Comparison of ENCODE assay signal across 19 mouse cellular contexts in genomic region chrX:52348773-52349172, GRCm38 (mm10).
DNase-seq lines count a peak whose midpoint lies in the region; ATAC-seq and TF ChIP-seq lines count a peak whose summit lies in the region.
"Had no signal": no experiment of that assay in that cellular context is flagged by ENCODE, and none has a peak within 500 bp of the region (broad histone marks: within the 10 kb centered on the region; RNA-seq: fewer than 3 reads in every experiment).

No protein-coding gene starts in this region.

- H3K27ac ChIP-seq in limb, embryonic 13.5 days: peak overlapping the region; percentile 22; the same call in 1 of the 2 replicates
- H3K27ac ChIP-seq in limb, embryonic 10.5 days: no peak overlapping the region
- no peak overlapping the region for H3K27ac ChIP-seq in forebrain, embryonic 16.5 days (ENCODE audit: low read length)
- H3K27ac ChIP-seq: heart, embryonic 13.5 days; hindbrain, embryonic 15.5 days; limb, embryonic 15.5 days; stomach, postnatal 0 days had no signal

- CTCF ChIA-PET in Patski (lab: Charles Lee): interaction anchor here (0.7 to 2.3 kb wide), 6 partner anchors 13 to 768 kb away, joined by 3 to 10 read pairs (median 4); no protein-coding TSS in a partner anchor

- POLR2A ChIA-PET in Patski (lab: Charles Lee): interaction anchor here (0.6 to 1.6 kb wide), 2 partner anchors 8 to 186 kb away, joined by 3 to 8 read pairs; no protein-coding TSS in a partner anchor

- WGBS in limb, embryonic 13.5 days: 53% methylated on average over 6 of the region's 6 CpGs
- 68% methylated on average over 6 of the region's 6 CpGs for WGBS in limb, embryonic 10.5 days
- 12% methylated on average over 6 of the region's 6 CpGs for WGBS in forebrain, embryonic 16.5 days

- no peak for ATAC-seq in limb, embryonic 13.5 days (ENCODE audit: low FRiP score, low read depth)
- peak; percentile 84 for ATAC-seq in Patski
- ATAC-seq in forebrain, embryonic 16.5 days: peak; percentile 71

- no peaks in the 10 kb centered on the region for H3K9me3 ChIP-seq in limb, embryonic 13.5 days
- no peaks in the 10 kb centered on the region for H3K9me3 ChIP-seq in limb, embryonic 10.5 days (replicated peaks)
- H3K9me3 ChIP-seq in forebrain, embryonic 16.5 days (ENCODE audit: control insufficient read depth, low read length): no peaks in the 10 kb centered on the region
- H3K9me3 ChIP-seq: heart, embryonic 13.5 days; hindbrain, embryonic 15.5 days; limb, embryonic 15.5 days had no signal

- no peak overlapping the region for H3K9ac ChIP-seq in limb, embryonic 13.5 days
- no peak overlapping the region for H3K9ac ChIP-seq in forebrain, embryonic 16.5 days (replicated peaks; ENCODE audit: low read depth, low read length)
- H3K9ac ChIP-seq: heart, embryonic 13.5 days; hindbrain, embryonic 15.5 days; limb, embryonic 15.5 days had no signal

- H3K27me3 ChIP-seq in limb, embryonic 13.5 days: no peaks in the 10 kb centered on the region
- peaks cover 24% of the 10 kb centered on the region; the same call in 1 of the 2 replicates for H3K27me3 ChIP-seq in limb, embryonic 10.5 days (ENCODE audit: low read depth, poor library complexity, severe bottlenecking)
- peaks cover 33% of the 10 kb centered on the region for H3K27me3 ChIP-seq in Patski
- H3K27me3 ChIP-seq in forebrain, embryonic 16.5 days (replicated peaks; ENCODE audit: control insufficient read depth, insufficient read depth, low read length): no peaks in the 10 kb centered on the region
- H3K27me3 ChIP-seq: heart, embryonic 13.5 days; hindbrain, embryonic 15.5 days; limb, embryonic 15.5 days had no signal

- no peak overlapping the region for H3K4me3 ChIP-seq in limb, embryonic 13.5 days
- H3K4me3 ChIP-seq in limb, embryonic 10.5 days: no peak overlapping the region
- H3K4me3 ChIP-seq in forebrain, embryonic 16.5 days (replicated peaks; ENCODE audit: low read length): no peak overlapping the region
- H3K4me3 ChIP-seq: heart, embryonic 13.5 days; hindbrain, embryonic 15.5 days; limb, embryonic 15.5 days had no signal

- DNase-seq in limb, embryonic 10.5 days (ENCODE audit: low spot score): no peak
- DNase-seq in Patski (ENCODE audit: low read depth, low spot score): no peak
- peak; percentile 38 for DNase-seq in embryo, embryonic 9.5 days (ENCODE audit: extremely low spot score)
- DNase-seq in cerebellum, adult 8-10 months: no peak
- no peak for DNase-seq in layer of hippocampus, adult 18-20 months (ENCODE audit: low spot score in 2 of 2)
- no peak for DNase-seq in kidney, adult 9 months
- DNase-seq: cerebellum, postnatal 36 days; kidney, adult 2 months; kidney, postnatal 36 days; layer of hippocampus, postnatal 36 days; lung, adult 18-20 months; lung, postnatal 4 days; thymus, postnatal 25 days had no signal

- H3K4me1 ChIP-seq in limb, embryonic 13.5 days: no peaks in the 10 kb centered on the region
- no peaks in the 10 kb centered on the region for H3K4me1 ChIP-seq in limb, embryonic 10.5 days
- no peaks in the 10 kb centered on the region for H3K4me1 ChIP-seq in forebrain, embryonic 16.5 days (replicated peaks; ENCODE audit: control insufficient read depth, insufficient read depth, low read length)
- H3K4me1 ChIP-seq: hindbrain, embryonic 15.5 days; limb, embryonic 15.5 days had no signal

- TF ChIP-seq CTCF in Patski (IDR thresholded peaks at IDR 0.05): no peak

- no peak overlapping the region for H3K4me2 ChIP-seq in limb, embryonic 13.5 days (replicated peaks)
- H3K4me2 ChIP-seq in forebrain, embryonic 16.5 days (ENCODE audit: low read length): no peak overlapping the region
- H3K4me2 ChIP-seq: heart, embryonic 13.5 days; hindbrain, embryonic 15.5 days; limb, embryonic 15.5 days had no signal

- in situ Hi-C loops in Patski (cut with MboI; ENCODE audit: low pct_unique_long_range_greater_than_20kb): loop anchor here (10.0 kb wide), 1 partner anchor 184 kb away; the partner anchor contains the start of gene Gpc4

- H3K36me3 ChIP-seq in limb, embryonic 13.5 days: no peaks in the 10 kb centered on the region
- H3K36me3 ChIP-seq in limb, embryonic 10.5 days: peaks cover 26% of the 10 kb centered on the region
- H3K36me3 ChIP-seq in forebrain, embryonic 16.5 days (ENCODE audit: control insufficient read depth, insufficient read depth): no peaks in the 10 kb centered on the region
- H3K36me3 ChIP-seq: heart, embryonic 13.5 days; hindbrain, embryonic 15.5 days; limb, embryonic 15.5 days had no signal
